In the genomic region with DNA sequence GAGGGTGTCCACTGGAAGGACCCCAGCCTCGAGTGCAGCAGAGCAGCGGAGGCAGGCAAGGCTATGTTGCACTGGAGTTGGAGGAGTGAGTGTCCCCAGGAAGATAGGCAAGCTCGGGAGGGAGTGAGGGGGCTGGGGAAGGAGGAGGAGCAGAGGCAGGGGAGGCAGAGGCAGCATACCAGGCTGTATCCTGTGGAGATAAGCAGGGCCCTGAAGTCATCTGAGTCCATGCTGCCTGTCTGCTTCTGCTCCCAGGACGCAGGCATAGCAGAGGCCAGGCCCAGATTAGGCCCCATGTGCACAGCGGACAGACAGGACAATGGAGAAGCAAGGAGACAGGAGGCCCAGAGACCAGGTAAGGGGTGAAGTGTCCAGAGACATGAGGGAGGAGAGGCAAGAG, we compare ENCODE assay signal across 13 mouse cellular contexts. TPM values are rescaled to one million over a fixed set of nuclear protein-coding genes. Genes with fewer than 3 reads are reported as not detected.
DNase-seq lines count a peak whose midpoint lies in the region; ATAC-seq and TF ChIP-seq lines count a peak whose summit lies in the region.
"Had no signal": no experiment of that assay in that cellular context is flagged by ENCODE, and none has a peak within 500 bp of the region (broad histone marks: within the 10 kb centered on the region; RNA-seq: fewer than 3 reads in every experiment).

No protein-coding gene starts in this region.

- peaks cover 6% of the 10 kb centered on the region; the same call in 1 of the 2 replicates for H3K4me1 ChIP-seq in forebrain, embryonic 10.5 days
- no peaks in the 10 kb centered on the region for H3K4me1 ChIP-seq in forebrain, postnatal 0 days (ENCODE audit: insufficient read depth)
- H3K4me1 ChIP-seq in midbrain, embryonic 12.5 days = no peaks in the 10 kb centered on the region
- no peaks in the 10 kb centered on the region for H3K4me1 ChIP-seq in midbrain, embryonic 13.5 days (replicated peaks)
- peaks cover 14% of the 10 kb centered on the region for H3K4me1 ChIP-seq in liver, embryonic 11.5 days (replicated peaks; ENCODE audit: control insufficient read depth, insufficient read depth, low read length)

- 70% methylated on average over 5 of the region's 5 CpGs for WGBS in forebrain, embryonic 10.5 days
- WGBS in forebrain, postnatal 0 days = 68% methylated on average over 5 of the region's 5 CpGs
- 57% methylated on average over 5 of the region's 5 CpGs for WGBS in midbrain, embryonic 12.5 days
- 49% methylated on average over 5 of the region's 5 CpGs for WGBS in midbrain, embryonic 13.5 days
- 29% methylated on average over 5 of the region's 5 CpGs for WGBS in liver, embryonic 11.5 days

- H3K4me3 ChIP-seq in forebrain, embryonic 10.5 days = no peak overlapping the region
- H3K4me3 ChIP-seq in forebrain, postnatal 0 days (ENCODE audit: low read depth, low read length) = no peak overlapping the region
- no peak overlapping the region for H3K4me3 ChIP-seq in midbrain, embryonic 12.5 days
- no peak overlapping the region for H3K4me3 ChIP-seq in midbrain, embryonic 13.5 days (replicated peaks)
- no peak overlapping the region for H3K4me3 ChIP-seq in liver, embryonic 11.5 days (ENCODE audit: low read depth, low read length)
- H3K4me3 ChIP-seq in layer of hippocampus, adult 2 months = no peak overlapping the region

- no peak for DNase-seq in forebrain, embryonic 10.5 days (ENCODE audit: extremely low spot score, low spot score)
- DNase-seq in forebrain, postnatal 0 days = no peak
- DNase-seq in liver, embryonic 11.5 days (ENCODE audit: low spot score) = no peak
- DNase-seq in layer of hippocampus, adult 2 months (ENCODE audit: low spot score in 2 of 2) = no peak
- no peak for DNase-seq in gastrocnemius, postnatal 36 days
- DNase-seq in embryo, embryonic 9.5 days (ENCODE audit: extremely low spot score) = no peak
- DNase-seq: cerebellum, adult 8-10 months; kidney, adult 8-10 months; layer of hippocampus, adult 9-11 months; lung, postnatal 4 days; spleen, adult 18-20 months had no signal

- intact Hi-C loops in gastrocnemius, postnatal 36 days (cut with DNase I) = no loop called here

- peak overlapping the region; percentile 22; the same call in 1 of the 2 replicates for H3K27ac ChIP-seq in forebrain, embryonic 10.5 days
- no peak overlapping the region for H3K27ac ChIP-seq in forebrain, postnatal 0 days (ENCODE audit: low read depth, low read length)
- 0 out of 2 replicates have a peak overlapping the region, but pooled peaks have one; percentile 6 for H3K27ac ChIP-seq in midbrain, embryonic 12.5 days (replicated peaks)
- H3K27ac ChIP-seq in midbrain, embryonic 13.5 days = no peak overlapping the region
- H3K27ac ChIP-seq in liver, embryonic 11.5 days (ENCODE audit: low read depth, low read length) = peak overlapping the region; percentile 44
- H3K27ac ChIP-seq in layer of hippocampus, adult 2 months = no peak overlapping the region

- no peak for TF ChIP-seq CTCF in forebrain, postnatal 0 days (IDR thresholded peaks at IDR 0.05; ENCODE audit: low read depth)
- TF ChIP-seq CTCF in layer of hippocampus, adult 2 months (conservative IDR thresholded peaks at IDR 0.05) = no peak

- no peak overlapping the region for H3K9ac ChIP-seq in forebrain, postnatal 0 days
- no peak overlapping the region for H3K9ac ChIP-seq in midbrain, embryonic 12.5 days (replicated peaks)
- no peak overlapping the region for H3K9ac ChIP-seq in midbrain, embryonic 13.5 days (replicated peaks)
- 0 out of 2 replicates have a peak overlapping the region, but pooled peaks have one; percentile 35 for H3K9ac ChIP-seq in liver, embryonic 11.5 days (ENCODE audit: low read depth, low read length)

- H3K27me3 ChIP-seq in forebrain, embryonic 10.5 days (ENCODE audit: poor library complexity, severe bottlenecking) = peaks cover 11% of the 10 kb centered on the region
- H3K27me3 ChIP-seq in forebrain, postnatal 0 days (ENCODE audit: insufficient read depth, low read length) = no peaks in the 10 kb centered on the region
- H3K27me3 ChIP-seq in midbrain, embryonic 12.5 days = peaks cover 8% of the 10 kb centered on the region
- peaks cover 10% of the 10 kb centered on the region for H3K27me3 ChIP-seq in midbrain, embryonic 13.5 days
- H3K27me3 ChIP-seq in liver, embryonic 11.5 days (replicated peaks; ENCODE audit: control insufficient read depth, insufficient read depth, low read length) = peaks cover 8% of the 10 kb centered on the region

- H3K9me3 ChIP-seq in forebrain, embryonic 10.5 days = no peaks in the 10 kb centered on the region
- no peaks in the 10 kb centered on the region for H3K9me3 ChIP-seq in forebrain, postnatal 0 days (ENCODE audit: low read length)
- no peaks in the 10 kb centered on the region for H3K9me3 ChIP-seq in midbrain, embryonic 12.5 days
- H3K9me3 ChIP-seq in midbrain, embryonic 13.5 days = no peaks in the 10 kb centered on the region
- no peaks in the 10 kb centered on the region for H3K9me3 ChIP-seq in liver, embryonic 11.5 days (ENCODE audit: control insufficient read depth, low read length)

- peaks cover 94% of the 10 kb centered on the region for H3K36me3 ChIP-seq in forebrain, embryonic 10.5 days (replicated peaks)
- peaks cover 81% of the 10 kb centered on the region for H3K36me3 ChIP-seq in forebrain, postnatal 0 days (ENCODE audit: insufficient read depth)
- H3K36me3 ChIP-seq in midbrain, embryonic 12.5 days = peaks cover 87% of the 10 kb centered on the region
- H3K36me3 ChIP-seq in midbrain, embryonic 13.5 days = peaks cover 90% of the 10 kb centered on the region
- H3K36me3 ChIP-seq in liver, embryonic 11.5 days (ENCODE audit: control insufficient read depth, insufficient read depth, low read length) = peaks cover 78% of the 10 kb centered on the region

- no peak for ATAC-seq in forebrain, postnatal 0 days
- ATAC-seq in midbrain, embryonic 12.5 days (ENCODE audit: low FRiP score, low read depth) = no peak
- ATAC-seq in midbrain, embryonic 13.5 days = no peak
- ATAC-seq in liver, embryonic 11.5 days (replicated peaks; ENCODE audit: low FRiP score) = peak; percentile 71

- no peak overlapping the region for H3K4me2 ChIP-seq in forebrain, postnatal 0 days (ENCODE audit: low read depth)
- H3K4me2 ChIP-seq in midbrain, embryonic 12.5 days (replicated peaks) = no peak overlapping the region
- no peak overlapping the region for H3K4me2 ChIP-seq in midbrain, embryonic 13.5 days (replicated peaks)
- peak overlapping the region; percentile 46 for H3K4me2 ChIP-seq in liver, embryonic 11.5 days

RNA-seq across cellular contexts. Expression of a gene that starts 13.7 kb away (rescaled TPM):
- polyA plus RNA-seq in forebrain, embryonic 10.5 days (2016; fragmentation: Nextera tagmentation; extraction: Ambion mirVana) = 0.21 and 0.43 TPM in 2 replicates
- not detected in 2 replicates for total RNA-seq in forebrain, postnatal 0 days (2014; rRNA removed)
- polyA plus RNA-seq in forebrain, postnatal 0 days (2015; fragmentation: Nextera tagmentation; extraction: Ambion mirVana) = 0.09 and 0.27 TPM in 2 replicates
- polyA plus RNA-seq in midbrain, embryonic 12.5 days (2016; fragmentation: Nextera tagmentation; extraction: Ambion mirVana) = 0.20 and 0.39 TPM in 2 replicates
- polyA plus RNA-seq in midbrain, embryonic 13.5 days (2015; fragmentation: Nextera tagmentation; extraction: Ambion mirVana) = 0.62 and 0.70 TPM in 2 replicates
- 0.21 and 0.37 TPM in 2 replicates for polyA plus RNA-seq in liver, embryonic 11.5 days (2014; fragmentation: Nextera tagmentation; extraction: Ambion mirVana)
- total RNA-seq in layer of hippocampus, adult 2 months (2021) = under 1 TPM; 0.15 to 0.29 TPM
- under 1 TPM in 1 of 2 experiments, not detected in 1; 0.15 TPM for total RNA-seq in gastrocnemius, postnatal 36 days (2021)

RNA-seq across cellular contexts. Expression of a gene that starts 31.3 kb away (rescaled TPM):
- 0.26 and 0.42 TPM in 2 replicates for polyA plus RNA-seq in forebrain, embryonic 10.5 days (2016; fragmentation: Nextera tagmentation; extraction: Ambion mirVana)
- total RNA-seq in forebrain, postnatal 0 days (2014; rRNA removed) = 2.8 and 10.4 TPM in 2 replicates
- polyA plus RNA-seq in forebrain, postnatal 0 days (2015; fragmentation: Nextera tagmentation; extraction: Ambion mirVana) = 3.5 and 3.8 TPM in 2 replicates
- polyA plus RNA-seq in midbrain, embryonic 12.5 days (2016; fragmentation: Nextera tagmentation; extraction: Ambion mirVana) = 2.6 and 3.1 TPM in 2 replicates
- polyA plus RNA-seq in midbrain, embryonic 13.5 days (2015; fragmentation: Nextera tagmentation; extraction: Ambion mirVana) = 8.5 and 9.8 TPM in 2 replicates
- not detected in 2 replicates for polyA plus RNA-seq in liver, embryonic 11.5 days (2014; fragmentation: Nextera tagmentation; extraction: Ambion mirVana)
- total RNA-seq in layer of hippocampus, adult 2 months (2021) = not detected
- not detected for total RNA-seq in gastrocnemius, postnatal 36 days (2021)

Comparison
In these comparisons a context has a peak if more than half of its experiments do, and no peak if none do; other contexts are left out.
1. H3K27ac ChIP-seq: peak in forebrain, embryonic 10.5 days (single experiment), midbrain, embryonic 12.5 days (single experiment) and liver, embryonic 11.5 days (single experiment); none in forebrain, postnatal 0 days (single experiment), midbrain, embryonic 13.5 days (single experiment) and layer of hippocampus, adult 2 months (single experiment).